Mouse (Mus musculus): Measurements from ENCODE around the gene Fbxl8.
A peak's percentile ranks its signal among the peaks of the same experiment; 100 is the strongest.
"Not testable (repeated sequence)": the region's sequence is repeated elsewhere in the genome, so short reads cannot be mapped to it uniquely, and the experiment has no call there.

Gene Fbxl8

DNA sequence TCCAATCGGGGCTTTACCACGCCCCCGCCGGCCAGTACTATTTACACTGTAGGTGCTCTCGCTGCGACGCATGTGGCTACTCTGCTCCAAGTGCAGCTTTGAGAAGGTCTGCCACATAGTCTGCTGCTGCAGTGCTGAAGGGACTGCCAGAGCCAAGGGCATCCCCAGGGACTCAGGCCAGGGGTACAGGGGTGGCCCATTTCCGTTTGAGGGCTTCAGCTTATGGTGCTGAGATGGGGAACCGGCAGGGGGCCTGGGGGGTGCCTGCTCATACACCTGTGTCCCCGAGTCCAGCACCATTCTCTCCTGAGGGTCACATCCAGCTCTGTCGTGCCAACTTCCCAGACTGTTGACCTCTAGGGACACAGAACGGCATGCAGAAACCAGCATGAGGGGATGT lies 21.1 kb downstream of the Fbxl8 start:
- no peak for DNase-seq

DNA sequence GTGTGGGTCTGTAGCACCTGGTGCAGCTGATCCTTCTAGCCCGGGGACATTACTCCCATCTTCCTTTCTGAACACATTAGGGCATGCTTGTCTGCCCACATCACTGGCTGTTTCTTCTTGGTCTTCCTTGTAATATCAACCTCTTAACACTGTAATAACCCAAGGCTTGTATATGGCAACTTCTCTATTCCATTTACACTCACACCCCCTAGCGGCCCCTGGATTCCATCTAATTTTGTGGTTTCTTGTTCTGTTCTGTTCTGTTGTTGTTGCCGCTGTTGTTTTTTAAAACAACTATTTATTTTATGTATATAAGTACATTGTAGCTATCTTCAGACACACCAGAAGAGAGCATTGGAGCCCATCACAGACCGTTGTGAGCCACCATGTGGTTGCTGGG lies 22.5 kb downstream of the Fbxl8 start:
- DNase-seq = no peak

DNA sequence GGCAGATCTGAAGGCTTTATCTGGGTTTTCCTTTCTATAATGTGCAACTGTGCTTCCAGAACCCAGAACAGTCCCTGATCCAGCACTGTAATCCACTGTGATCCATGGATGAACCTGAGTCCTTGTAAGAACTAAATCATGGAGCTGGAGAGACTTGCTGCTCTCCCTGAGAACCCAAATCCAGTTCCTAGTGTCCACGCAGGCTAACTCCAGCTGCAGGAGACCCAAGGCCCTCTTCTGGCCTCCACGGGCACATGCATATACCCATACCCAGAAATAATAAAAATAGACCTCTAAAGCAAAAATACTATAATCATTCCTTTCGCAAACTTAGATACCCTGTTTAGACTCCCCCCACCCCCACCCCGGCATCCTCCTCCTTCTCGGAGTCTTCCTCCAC lies 23.8 kb downstream of the Fbxl8 start:
- no peak for DNase-seq

DNA sequence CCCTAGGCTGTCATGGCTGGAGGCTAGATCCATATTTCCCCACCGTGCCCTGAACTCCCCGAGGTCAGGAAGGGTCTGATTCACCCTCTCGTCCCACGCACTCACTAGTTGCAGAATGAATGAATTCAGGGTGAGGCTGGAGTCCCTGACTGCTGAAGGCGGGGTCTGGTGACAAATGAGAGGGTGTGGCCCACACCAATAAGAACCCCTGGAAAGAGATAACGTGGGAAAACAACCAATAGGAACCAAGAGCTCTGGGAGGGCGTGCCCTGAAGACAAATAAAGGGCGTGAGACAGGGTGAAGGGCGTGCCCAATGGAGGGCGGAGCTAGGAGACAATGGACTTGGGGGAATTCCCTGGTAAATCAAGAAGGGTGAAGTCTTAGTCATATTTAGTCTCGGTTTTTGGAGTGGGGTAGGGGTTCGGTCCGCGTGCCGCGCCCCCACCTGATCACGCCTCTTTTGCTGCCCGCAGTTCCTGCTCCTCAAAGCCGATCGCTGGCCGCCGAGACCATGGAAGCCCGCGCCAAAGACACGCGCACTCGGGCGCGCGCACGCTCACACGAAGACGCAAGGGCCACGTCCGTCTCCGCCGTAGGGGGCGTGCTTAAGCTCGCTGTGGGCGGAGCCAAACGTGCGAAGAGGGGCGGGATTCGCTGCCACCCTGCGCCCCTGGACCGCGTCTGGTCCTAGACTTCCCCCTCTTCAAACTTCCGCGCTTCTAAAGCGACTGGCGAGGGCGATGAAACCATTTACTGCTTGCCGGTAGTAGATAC lies 24.7 kb downstream of the Fbxl8 start:
- DNase-seq = peak; percentile 88

DNA sequence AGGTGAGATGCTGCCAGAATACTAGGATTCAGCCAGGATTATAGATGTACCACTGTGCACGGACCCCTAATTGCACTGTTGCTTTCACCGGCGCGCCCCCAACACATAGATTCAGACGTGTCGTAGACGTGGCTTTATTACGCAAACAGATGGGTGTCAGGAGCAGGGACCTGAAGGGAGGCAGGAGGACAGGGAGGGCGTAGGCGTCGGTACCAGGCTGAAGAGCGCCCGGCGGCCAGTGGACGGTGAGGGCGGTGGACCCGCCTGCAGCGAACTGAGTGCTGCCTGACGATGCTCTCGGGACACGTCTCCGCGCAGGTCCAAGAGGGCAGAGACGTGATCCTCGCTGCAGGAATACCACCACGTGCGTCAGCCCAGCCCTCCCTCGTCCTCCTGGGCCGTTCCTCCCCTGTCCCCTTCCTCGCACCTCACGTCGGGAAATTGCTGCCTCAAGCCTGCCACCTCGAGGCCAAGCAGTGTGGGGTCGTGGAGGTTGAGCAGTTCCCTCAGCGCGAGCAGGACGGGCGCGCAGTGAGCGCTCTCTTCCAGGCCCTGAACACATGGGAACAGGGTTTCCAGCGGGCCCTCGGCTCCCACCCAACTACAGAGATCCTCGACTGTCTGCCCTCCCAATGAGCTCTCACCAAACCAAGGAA lies 25.5 kb downstream of the Fbxl8 start, which contains the start of gene 4931428F04Rik:
Gene 4931428F04Rik (minus strand): TSS at position 60 of the 656 bp plus-strand sequence.
- DNase-seq = peak; percentile 55

DNA sequence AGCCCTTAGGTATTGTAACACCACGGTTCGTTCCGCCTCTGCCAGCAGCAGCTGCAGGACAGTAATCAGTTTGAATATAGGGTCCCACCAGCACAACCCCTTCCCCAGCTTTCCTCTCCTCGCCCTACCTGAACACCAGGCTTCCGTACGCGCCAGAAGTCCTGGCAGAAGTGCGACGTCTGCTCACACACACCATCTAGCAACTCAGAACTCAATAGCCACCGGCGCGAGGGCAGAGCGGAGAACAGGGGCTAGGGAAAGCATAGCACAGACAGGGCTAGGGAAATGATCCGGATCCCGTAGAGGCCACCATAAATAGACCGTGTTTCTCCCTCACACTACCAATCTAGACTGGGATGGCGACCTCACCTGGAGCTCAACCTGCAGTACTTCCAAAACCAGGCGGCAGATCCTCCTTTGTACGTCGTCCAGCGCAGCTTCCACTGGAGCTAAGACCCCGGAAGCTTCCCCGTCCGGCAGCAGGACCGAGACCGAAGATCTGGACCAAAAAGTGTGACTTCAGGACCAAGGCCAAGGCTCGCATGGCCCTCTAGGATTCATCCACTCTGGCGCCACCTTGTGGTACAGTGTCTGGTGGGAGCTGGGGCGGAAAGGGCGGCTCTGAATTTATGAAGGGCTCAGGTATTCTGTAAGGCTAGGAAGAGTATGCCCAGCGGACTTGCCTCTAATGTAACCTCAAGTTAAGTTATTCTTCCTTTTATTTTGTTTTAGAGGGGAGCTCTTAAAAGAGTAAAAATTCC lies 26.3 kb downstream of the Fbxl8 start:
- DNase-seq = peak; percentile 91

DNA sequence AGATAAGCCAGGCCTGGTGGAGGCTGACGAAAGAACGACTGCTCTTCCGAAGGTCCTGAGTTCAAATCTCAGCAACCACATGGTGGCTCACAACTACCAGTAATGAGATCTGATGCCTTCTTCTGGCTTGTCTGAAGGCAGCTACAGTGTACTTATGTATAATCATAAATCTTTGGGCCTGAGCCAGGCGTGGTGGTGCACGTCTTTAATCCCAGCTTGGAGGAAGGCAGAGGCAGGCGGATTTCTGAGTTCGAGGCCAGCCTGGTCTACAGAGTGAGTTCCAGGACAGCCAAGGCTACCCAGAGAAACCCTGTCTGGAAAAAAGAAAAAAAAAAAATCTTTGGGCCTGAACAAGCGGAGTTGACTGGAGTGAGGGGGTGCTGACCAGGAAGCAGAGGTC lies 26.9 kb downstream of the Fbxl8 start:
- not testable (repeated sequence) for DNase-seq

DNA sequence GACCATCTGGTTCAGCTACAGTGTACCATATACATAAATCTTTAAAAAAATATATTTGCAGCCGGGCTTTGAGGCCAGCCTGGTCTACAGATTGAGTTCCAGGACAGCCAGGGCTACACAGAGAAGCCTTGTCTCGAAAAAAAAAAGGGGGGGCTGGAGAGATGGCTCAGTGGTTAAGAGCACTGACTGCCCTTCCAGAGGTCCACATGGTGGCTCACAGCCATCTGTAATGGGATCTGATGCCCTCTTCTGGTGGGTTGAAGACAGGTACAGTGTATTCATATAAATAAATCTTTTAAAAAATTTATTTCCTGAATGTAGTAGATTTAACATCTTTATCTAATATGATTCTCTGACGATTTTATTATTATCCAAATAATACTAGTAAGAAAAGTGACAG lies 27.4 kb downstream of the Fbxl8 start:
- not testable (repeated sequence) for DNase-seq

DNA sequence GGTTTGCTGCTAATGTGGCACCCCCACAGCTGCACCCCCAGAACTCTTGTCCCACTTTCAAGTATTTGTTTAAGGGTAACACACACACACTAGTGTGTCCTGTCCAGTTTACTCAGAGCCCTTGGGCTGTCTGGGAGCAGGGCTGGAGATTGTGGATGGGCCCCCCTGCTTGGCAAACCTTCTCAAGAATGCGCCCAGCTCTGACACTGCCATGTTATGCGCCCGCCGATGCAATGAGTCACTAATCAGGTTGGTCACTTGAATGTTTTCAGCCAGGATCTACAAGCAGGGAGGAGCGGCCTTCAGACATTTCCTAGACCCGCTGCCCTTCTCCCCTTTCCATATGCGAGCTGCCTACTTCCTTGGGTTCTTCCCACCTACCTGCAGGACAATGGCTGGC lies 28.0 kb downstream of the Fbxl8 start:
- DNase-seq = no peak

DNA sequence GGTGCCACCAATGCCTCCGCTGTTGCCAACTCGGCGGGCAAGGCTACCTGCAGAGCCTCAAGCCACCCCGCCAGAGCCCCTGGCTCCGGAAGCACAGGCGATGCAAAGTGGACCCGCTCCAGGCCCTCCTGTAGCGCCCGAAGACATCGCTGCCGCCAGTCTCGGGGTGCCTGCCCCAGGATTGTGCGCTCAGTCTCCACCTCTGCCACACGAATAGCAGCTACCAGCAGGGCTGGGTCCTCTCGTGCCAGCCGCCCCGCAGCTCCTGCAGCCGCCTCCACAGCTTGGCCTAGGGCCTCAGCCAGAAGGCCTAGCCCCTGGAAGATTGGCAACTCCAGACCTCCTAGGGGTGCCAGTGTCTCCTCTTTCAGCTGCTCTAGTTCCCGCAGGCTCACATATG lies 29.0 kb downstream of the Fbxl8 start:
- no peak for DNase-seq

DNA sequence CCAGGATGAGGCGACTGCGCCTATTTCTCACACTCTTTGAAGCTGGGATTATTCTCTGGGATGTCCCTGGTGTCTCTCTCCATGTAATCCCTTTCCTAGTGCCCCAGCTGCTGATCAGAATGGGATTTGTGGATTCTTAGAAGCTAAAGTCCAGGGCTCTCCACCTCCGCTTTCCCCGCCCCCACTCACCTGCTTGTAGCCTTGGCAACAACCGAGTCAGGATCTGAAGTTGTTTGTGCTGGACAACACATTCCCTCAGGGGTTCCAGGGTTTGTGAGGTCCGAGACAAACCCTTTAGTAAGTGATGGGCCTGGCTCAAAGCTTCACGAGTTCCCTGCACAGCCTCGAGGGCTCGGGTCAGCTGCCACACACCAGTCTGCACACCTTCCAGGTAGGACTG lies 30.3 kb downstream of the Fbxl8 start:
- no peak for DNase-seq

DNA sequence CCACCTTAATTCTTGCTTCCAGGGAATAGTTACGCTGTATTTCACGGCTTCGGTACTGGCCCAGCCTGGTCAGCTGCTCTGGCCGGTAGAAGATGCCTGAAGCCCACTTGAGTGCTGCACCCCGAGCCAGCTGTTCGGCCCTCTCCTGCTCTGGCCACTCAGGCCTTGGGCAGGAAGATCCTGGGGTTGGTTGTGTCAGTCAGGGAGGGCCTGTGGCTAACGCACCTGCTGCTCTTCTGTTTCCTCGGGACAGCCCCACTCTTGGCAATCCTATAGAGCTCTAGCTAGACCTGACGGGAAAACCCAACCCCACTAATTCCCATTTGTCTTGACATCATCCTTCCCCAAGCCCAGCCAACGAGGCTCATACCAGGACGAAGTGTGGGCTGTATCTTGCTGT lies 30.8 kb downstream of the Fbxl8 start:
- no peak for DNase-seq

DNA sequence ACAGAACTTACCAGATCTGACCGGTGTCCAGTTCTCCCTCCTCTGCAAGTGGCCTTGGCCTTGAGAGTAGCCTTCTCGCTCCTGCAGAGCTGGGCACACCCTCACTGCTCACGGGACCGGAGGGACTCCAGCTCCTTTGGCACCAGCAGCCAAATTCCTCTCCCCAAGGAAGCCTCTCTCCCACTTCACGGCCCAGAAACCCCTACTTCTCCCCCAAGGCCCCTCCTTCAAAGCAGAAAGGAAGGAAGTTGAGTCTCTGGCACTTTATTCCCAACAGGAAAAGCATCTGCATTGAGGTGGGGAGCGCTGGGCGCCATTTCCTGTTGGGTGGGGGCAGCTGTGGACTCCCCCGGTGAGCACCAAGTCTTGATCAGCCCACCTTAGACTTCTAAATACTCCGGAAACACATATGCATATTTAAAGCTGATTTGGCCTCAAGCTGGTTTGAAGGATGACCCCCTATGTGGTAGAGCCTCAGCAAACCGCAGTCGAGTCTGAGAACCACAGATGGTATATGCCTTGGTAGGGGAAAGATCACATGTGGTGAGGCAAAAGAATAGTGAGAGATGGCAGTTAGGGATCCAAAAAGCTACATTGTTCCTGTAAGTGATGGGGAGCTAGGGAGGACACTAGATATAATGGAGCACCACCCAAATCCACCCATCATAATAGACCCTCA lies 31.6 kb downstream of the Fbxl8 start, which contains the start of gene Exoc3l:
Gene Exoc3l (minus strand): TSS at position 207 of the 679 bp plus-strand sequence.
- DNase-seq = no peak

DNA sequence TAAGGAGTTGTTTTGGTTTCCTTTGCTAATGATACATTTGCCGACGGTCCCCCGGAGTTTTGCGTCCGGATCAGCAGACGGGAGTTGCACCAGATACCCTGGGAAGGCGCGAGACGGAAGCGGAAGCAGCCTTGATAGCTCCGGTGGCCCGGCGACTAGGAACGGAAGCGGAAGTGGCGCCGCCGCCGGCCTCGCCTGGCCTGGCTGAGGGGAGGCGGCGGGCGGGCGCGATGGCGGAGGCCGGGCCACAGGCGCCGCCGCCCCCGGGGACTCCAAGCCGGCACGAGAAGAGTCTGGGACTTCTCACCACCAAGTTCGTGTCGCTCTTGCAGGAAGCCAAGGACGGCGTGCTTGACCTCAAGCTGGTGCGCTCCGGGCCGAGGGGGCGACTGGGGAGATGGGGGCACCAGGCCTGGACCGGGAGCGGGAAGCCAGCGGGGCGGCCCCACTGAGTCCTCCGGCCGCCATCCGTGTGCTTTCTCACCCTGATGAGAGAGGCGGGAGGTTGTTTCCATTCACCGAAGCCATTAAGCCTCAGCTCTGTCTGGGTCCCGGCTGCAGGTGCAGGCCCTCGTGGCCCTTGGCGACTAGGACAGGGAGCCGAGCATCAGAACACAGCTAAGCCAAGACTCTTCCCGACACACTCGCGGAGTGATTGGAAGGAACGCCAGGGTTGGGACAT lies 33.2 kb downstream of the Fbxl8 start, which contains the start of gene E2f4:
Gene E2f4 (plus strand): TSS at position 153 of the 682 bp plus-strand sequence.
- DNase-seq = peak; percentile 95

DNA sequence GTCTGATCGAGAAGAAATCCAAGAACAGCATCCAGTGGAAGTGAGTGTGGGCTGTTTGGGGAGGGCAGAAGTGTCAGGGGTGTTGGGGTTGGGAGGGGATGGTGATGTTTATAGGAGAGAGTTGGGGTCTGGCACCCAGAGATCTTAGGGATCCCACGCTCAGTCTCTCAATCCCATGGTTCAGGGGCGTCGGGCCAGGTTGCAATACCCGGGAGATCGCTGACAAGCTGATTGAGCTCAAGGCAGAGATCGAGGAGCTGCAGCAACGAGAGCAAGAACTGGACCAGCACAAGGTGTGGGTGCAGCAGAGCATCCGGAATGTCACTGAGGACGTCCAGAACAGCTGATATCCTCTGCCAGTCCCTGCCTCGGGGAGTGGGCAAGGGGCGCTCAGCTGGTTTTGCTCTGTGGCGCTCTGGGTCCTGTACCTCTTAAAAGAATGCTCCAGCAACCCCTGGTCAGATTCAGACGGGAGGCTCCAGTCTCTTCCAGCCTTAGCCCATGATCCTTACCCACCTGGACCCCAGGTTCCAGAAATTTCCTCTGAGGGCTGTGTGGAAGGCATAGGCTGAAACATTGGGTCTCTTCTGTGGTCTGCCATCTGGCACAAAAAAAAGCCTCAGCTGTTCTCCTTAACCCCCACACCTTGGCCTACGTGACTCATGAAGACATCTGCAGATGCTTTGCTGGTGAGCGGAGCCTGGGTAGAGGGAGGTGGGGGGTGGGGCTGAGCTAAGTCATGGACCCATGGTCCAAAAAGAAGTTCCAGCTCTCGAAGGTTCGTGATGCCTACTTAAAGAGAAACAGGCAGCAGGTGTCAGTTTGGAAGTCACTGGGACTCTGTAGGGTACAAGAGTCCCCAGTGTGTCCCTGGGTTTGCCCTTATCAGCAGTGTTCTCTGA lies 34.2 kb downstream of the Fbxl8 start:
- DNase-seq = peak; percentile 68

DNA sequence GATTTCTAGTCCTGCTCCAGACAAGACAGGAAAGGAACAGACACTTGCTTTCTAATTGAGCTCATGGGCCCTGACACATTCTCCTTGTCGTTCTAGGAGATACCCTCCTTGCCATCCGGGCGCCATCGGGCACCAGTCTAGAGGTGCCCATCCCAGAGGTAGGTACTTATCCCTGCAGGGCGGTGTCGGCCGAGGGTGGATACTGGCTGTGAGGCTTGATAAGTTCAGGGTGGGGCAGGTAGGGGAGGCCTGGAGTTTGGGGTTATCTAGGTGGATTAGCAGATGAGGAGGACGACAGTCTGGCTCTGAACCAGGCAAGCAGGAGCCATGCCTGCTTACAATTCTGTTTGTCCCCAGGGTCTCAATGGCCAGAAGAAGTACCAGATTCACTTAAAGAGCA lies 35.5 kb downstream of the Fbxl8 start:
- peak; percentile 95 for DNase-seq

DNA sequence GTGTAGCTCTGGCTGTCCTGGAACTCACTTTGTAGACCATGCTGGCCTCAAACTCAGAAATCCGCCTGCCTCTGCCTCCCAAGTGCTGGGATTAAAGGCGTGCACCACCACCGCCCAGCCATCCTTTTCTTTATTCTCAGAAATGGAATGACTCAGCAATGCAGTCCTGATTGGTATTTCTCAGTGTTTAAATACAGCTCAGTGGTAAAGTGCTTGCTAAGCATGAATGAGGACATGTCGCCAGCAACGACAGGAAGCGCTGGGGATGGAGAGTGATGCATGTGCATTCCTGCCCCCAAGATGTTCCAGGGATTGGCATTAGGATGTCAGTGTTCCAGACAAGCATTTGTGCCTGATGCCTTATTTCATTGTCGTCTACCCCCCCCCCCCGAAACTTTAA lies 38.9 kb downstream of the Fbxl8 start:
- no peak for DNase-seq

DNA sequence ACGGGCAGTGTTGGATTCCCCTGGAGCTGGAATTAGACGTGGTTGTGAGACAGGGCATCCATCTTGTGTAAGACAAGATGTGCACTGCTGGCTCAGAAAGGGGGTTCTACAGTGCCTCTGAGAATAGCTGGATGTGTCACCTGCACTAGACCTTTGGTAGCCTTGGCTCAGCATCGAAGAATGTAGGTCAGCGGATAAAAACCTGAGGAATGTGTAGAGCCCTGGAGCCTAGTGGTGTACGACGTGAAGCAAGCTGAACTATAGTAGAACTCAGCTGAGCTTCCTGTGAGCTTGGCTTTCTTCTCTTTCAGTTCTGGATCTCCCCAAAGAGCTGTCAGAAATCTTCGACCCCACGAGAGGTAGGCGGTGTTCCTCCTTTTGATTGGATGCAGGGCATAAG lies 39.4 kb downstream of the Fbxl8 start:
- no peak for DNase-seq

DNA sequence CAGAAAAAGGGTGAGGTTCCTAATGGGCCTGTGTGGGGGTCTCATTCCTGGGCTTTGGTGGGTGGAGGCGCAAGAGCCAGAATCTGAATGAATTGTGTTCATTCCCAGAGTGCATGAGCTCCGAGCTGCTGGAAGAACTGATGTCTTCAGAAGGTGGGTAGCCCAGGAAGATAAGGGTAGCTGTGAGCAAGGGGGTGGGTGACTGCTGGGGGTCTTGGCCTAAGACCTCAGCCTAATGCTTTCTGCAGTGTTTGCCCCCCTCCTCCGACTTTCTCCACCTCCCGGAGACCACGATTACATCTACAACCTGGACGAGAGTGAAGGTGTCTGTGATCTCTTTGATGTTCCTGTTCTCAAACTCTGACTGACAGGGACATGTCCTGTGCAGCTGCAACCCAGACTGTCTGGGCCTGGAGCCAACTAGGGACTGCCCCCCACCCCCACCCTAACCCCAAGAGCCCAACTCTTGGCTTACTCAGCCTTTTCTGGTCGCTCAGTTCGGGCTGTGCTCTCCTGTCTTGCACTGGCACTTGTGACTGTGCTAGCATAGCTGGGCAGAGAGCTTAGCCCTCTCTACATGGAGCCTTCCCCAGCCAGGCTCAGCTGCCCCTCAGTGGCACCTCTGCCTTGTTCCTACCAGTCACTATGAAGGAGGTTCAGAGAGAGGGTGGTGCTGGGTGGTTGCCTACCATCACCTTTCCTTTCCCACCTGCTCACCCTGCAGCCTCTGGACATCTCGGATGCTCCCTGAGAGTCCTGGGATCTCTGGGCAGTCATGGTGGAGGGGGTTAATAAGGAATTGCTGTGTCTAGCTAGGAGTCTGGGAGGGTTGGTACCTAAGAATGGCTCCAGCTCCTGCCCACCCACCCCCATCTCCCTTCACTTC lies 40.1 kb downstream of the Fbxl8 start:
- peak; percentile 56 for DNase-seq
